Mouse (Mus musculus): Measurements from ENCODE around the gene Mcpt8.
"Not testable (repeated sequence)": the region's sequence is repeated elsewhere in the genome, so short reads cannot be mapped to it uniquely, and the experiment has no call there.

Mcpt8 gene

DNA sequence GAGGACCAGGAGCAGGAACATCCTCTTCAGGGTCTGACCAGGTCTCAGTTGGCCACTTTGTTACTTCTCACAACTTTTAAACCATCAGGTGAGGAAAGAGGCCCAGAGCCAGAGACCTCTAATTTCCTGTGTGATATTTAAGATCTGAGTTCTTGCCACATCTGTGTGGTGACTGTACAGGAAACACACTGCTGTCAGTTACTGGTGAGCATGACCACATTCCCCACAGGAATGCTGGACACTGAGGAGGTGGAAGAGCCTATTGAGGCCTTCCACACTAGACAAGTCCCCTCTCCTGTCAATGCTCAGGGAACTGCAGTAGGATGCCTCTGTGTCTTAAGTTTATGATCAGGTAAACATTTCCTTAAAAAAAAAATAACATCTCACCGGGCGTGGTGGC, at the start of gene Mcpt8:
TSS of gene Mcpt8 (minus strand) at position 107 of the 400 bp plus-strand sequence.
- DNase-seq (ENCODE audit: low spot score), result no peak

DNA sequence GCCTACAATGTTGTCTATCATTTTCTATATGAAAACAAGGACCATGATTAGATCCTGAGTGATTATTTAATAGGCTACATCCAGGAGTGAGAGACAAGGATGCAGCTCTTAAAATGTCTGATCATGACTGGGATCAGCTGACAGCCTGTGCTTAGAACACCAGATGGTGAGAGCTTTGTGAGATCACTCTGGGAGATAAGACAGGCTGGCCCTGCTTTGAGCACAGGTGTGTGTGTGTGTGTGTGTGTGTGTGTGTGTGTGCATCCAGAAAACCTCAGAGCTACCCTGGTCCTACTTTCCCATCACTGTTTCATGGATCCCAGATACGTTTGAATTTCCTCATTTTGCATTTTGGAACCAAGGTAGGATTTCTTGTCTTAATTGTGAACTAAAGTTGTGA, 48.6 kb upstream of the Mcpt8 start:
- DNase-seq (ENCODE audit: low spot score), result not testable (repeated sequence)

DNA sequence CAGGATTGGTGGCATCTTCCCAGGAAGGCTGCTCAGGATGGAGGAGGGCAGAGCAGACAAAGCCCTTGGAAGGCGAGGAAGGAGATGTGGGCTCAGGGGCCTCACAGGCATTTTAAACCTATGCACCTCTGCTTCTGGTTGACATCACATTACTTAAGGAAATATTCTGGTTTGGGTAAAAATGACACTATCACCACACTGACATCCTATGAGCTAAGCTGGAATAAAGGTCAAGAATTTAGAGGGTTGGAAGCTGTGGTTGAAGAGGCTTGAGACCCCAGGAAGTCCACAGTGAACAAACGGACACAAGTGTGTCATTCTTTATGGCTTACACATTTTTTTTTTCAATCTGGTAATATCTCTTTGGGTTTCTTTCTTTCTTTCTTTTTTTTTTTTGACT, 47.4 kb upstream of the Mcpt8 start, which contains the start of gene Gzmd:
TSS of gene Gzmd (minus strand) at position 101 of the 400 bp plus-strand sequence.
- not testable (repeated sequence) for DNase-seq (ENCODE audit: low spot score)

GRCm38 (mm10) chr14:56128341-56128740, 43.3 kb upstream of the Mcpt8 start:
- no peak for DNase-seq (ENCODE audit: low spot score)

DNA sequence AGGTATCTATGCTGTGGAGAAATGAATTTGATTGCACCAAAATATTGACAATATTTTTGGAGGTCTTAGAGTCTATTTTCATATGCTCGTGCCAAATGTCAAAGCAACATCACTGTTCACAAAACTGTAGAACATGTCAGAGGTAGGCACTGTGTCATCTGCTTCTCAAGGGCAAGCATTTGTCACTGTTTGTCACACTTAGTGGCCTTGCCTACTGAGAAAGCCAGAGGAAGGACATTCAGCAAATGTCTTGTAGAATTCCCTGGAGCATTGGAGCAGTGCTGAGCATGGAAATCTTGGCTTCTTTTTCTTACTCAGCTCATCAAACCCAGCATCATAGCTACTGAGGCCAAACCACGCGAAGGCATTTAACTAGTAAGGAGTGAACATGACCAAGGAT, 38.4 kb upstream of the Mcpt8 start:
- no peak for DNase-seq (ENCODE audit: low spot score)

GRCm38 (mm10) chr14:56120525-56120924, 35.5 kb upstream of the Mcpt8 start, which contains the start of gene Gzme:
Gene Gzme, minus strand, starts transcription at chr14:56120625.
- no peak for DNase-seq (ENCODE audit: low spot score)

DNA sequence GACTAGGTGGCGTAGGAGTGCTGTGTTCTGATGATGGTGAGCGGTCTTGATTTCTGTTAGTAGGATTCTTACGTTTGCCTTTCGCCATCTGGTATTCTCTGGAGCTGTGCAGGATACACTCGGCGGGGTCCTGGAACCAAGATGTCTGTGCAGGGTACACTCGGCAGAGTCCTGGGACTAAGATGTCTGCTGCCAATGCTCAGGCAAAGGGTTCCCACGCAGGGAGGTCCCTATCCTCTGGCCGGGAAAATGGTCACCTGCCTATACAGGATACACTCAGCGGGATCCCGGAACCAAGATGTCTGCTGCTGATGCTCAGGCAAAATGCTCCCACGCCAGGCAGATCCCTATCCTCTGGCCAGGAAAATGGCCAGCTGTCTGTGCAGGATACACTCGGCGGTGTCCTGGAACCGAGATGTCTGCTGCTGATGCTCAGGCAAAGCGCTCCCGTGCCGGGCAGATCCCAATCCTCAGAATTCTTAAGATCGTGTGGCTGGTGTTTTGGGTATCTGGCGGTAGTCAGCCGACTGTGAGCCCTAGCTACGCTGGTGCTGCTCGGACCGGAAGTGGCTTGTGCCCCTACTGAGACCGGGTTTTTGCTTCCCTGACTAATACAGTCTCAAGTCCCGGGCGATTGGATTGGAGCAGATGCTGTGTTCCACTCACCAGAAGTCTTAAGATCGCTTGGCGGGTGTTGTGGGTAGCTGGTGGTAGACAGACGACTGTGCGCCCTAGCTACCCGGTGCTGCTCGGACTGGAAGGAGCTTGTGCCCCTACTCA, 30.6 kb upstream of the Mcpt8 start:
- not testable (repeated sequence) for DNase-seq (ENCODE audit: low spot score)

DNA sequence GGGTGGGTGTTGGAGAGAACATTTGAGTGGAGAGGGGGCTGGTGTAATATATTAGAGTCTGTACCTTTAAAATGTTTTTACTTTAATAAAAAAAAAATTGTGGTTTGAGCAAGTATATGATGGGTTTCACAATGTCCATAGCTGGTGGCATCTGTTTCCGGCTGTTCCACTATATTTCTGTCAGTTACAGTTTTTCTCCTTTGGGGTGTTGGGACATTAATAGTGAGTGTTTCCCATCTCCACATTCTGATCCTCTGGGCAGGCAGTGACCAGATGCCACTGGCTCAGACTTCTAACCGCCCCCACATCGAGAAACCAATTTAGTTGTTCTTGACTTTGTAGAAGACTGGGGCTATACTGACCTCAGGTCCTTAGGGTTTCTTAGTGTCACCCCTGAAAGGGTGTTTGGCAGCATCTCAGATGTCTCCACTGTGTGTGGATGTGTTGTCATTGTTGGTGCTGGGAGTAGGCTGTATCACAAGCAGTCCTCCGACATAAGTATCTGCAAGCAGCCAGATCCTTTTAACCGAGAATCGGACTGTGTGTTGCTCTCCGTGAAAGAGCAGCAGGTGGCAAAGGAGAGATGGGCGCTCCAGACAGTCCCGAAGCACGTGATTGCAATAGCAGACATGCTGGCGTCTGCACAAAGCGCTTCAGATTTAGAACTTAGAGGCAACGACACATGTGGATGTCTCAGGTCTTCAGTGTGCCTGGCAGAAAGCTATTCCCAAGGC, 20.5 kb upstream of the Mcpt8 start:
- no peak for DNase-seq (ENCODE audit: low spot score)

DNA sequence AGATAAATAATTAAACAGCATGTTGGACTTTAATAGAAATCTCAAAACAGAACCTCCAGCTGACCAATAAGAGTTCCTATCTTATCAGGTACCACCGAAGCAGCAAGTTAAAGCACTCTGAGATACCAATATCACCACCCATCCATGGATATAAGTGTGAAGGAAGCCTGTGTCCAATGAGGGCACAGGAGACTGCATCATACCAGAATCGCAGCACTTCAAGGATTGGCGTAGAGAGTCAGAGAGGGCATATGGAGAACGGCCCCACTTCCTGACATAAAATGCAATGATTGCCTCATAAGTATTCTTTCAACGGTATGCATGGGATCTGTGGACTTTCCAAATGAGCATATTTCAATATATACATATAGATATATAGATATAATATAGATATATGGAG, 19.9 kb upstream of the Mcpt8 start:
- no peak for DNase-seq (ENCODE audit: low spot score)

GRCm38 (mm10) chr14:56103452-56103851, 18.4 kb upstream of the Mcpt8 start:
- no peak for DNase-seq (ENCODE audit: low spot score)

DNA sequence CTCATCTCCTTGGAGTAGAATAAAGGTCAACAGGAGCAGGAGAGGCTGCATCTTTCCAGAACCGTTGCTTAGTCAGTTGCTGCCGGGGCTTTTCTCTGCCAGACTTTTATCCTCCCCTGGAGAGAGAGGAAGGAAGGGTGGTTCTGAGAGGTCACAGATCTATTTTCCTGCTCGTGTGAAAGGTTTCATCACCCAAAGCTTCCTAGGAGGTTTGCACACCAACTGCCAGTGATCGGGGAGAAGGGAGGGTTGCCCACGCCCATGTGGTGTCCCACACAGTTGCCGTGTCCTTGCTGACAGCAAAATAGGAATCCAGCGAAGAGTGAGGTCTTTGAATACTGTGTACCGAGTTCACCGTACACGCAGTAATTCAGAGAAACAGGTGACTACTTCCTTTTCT, 17.3 kb upstream of the Mcpt8 start, which contains the start of gene Ctsg:
TSS of gene Ctsg (minus strand) at position 189 of the 400 bp plus-strand sequence.
- no peak for DNase-seq (ENCODE audit: low spot score)

GRCm38 (mm10) chr14:56098940-56099339, 13.9 kb upstream of the Mcpt8 start:
- no peak for DNase-seq (ENCODE audit: low spot score)

- DNase-seq (ENCODE audit: low spot score), result no peak
Observed at GRCm38 (mm10) chr14:56097597-56097996, 12.5 kb upstream of the Mcpt8 start.

DNA sequence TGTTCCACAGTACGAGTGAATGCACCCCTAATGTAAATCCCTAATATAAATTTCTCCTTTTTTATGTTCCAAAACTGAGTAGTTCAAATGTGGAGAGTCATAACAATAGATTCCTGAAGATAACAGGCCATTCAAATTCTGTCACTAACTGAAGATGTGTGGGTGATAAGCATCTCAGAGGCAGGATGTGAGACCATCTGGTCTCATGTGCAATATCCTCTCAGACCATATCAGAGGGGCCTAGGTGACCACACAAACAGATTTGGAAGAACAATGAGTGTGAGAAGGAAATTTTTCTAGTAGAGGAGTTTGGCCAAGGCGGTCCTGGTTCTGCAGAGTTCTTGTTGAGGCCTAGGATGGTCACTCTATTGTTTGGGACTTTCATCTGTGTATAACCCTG, 8.3 kb upstream of the Mcpt8 start:
- no peak for DNase-seq (ENCODE audit: low spot score)

GRCm38 (mm10) chr14:56086711-56087110, 1.6 kb upstream of the Mcpt8 start:
- DNase-seq (ENCODE audit: low spot score), result no peak

DNA sequence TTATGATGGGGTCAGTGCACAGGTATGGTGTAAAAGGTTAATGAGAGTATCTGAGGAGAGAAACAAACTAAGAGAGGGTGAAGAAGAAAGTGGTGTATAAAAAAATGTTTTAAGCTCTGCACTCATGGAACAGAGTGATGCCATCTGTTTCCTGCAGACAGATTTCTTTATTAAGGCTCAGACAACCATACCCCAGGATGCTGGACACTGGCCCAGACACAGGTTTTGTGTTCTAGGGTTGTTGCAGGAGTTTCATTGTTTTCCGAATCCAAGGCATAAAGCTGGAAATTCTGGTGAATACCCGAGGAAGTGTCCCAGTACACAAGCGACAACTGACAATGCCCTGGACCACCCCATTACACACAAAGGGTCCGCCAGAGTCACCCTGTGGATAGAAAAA, 3.1 kb downstream of the Mcpt8 start:
- DNase-seq (ENCODE audit: low spot score), result no peak

- not testable (repeated sequence) for DNase-seq (ENCODE audit: low spot score)
Observed at GRCm38 (mm10) chr14:56062213-56062612, 22.9 kb downstream of the Mcpt8 start, which contains the start of gene Mcpt4. Gene Mcpt4, minus strand, starts transcription at chr14:56062313.

DNA sequence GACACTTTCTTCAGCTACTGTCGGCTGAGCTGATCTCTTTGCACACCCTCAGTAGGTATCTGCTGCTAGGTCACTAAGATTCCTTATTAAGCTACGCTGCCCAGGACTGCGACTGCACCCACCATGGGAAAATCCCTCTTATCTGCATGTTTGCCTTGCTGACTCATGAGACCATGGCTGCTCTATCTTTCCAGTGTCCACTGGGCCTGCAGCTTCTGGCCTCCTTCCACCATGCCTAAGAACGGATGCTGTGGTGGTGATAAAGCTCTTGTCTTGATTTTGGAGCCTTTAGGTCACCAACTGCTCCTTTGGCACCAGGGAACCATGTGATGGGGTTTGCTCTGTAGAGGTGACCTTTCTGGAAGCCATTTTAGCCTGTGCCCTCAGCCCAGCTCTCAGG, 27.4 kb downstream of the Mcpt8 start:
- no peak for DNase-seq (ENCODE audit: low spot score)

- no peak for DNase-seq (ENCODE audit: low spot score)
Observed at GRCm38 (mm10) chr14:56055408-56055807, 29.7 kb downstream of the Mcpt8 start.

- DNase-seq (ENCODE audit: low spot score), result not testable (repeated sequence)
Observed at GRCm38 (mm10) chr14:56041792-56042191, 43.3 kb downstream of the Mcpt8 start, which contains the start of gene Mcpt2. Gene Mcpt2, plus strand, starts transcription at chr14:56042041.

- no peak for DNase-seq (ENCODE audit: low spot score)
Observed at GRCm38 (mm10) chr14:56034433-56034832, 50.6 kb downstream of the Mcpt8 start.
